Mouse (Mus musculus): ENCODE measurements at regions not wholly inside any gene's neighbourhood (a gene's known extent, or its start where the extent isn't known, plus 50 kb on each side); places are given as distances from the start of the nearest gene placed in this dataset.

GRCm38 (mm10) chr6:51059923-51060847 is 372.3 kb upstream of the Nfe2l3 start:
- no peak overlapping the region for H3K27ac ChIP-seq (ENCODE audit: insufficient read depth, low read depth)
- H3K4me2 ChIP-seq (ENCODE audit: insufficient read depth, low read depth, poor library complexity, severe bottlenecking), result no peak overlapping the region
- H3K9me3 ChIP-seq (replicated peaks; ENCODE audit: low read length), result no peaks in the 10 kb centered on the region
- H3K9ac ChIP-seq (ENCODE audit: insufficient read depth, low read depth), result no peak overlapping the region
- no peaks in the 10 kb centered on the region for H3K36me3 ChIP-seq (replicated peaks in 1 of 2; ENCODE audit: control insufficient read depth in 1 of 2, insufficient read depth in 1 of 2, low read length in 1 of 2)
- in situ Hi-C loops (cut with MboI; ENCODE audit: low pct_ligation_motif_present, low pct_unique_long_range_greater_than_20kb, low sequenced_read_pairs) (no loop called here), dilution Hi-C loops (cut with MboI; ENCODE audit: extremely low pct_ligation_motif_present, extremely low pct_unique_long_range_greater_than_20kb, low sequenced_read_pairs) (no loop called here)
- no peak for TF ChIP-seq RAD21 (IDR thresholded peaks at IDR 0.05; ENCODE audit: low read depth, low read length)
- no peak for TF ChIP-seq HCFC1 (IDR thresholded peaks at IDR 0.05; ENCODE audit: low read depth, low read length)
- TF ChIP-seq MAFK (IDR thresholded peaks at IDR 0.05; ENCODE audit: insufficient replicate concordance, low read length), result no peak
- TF ChIP-seq ETS1 (conservative IDR thresholded peaks at IDR 0.05; ENCODE audit: low read depth, low read length), result no peak
- no peak for TF ChIP-seq IRF4 (IDR thresholded peaks at IDR 0.05; ENCODE audit: low read depth, low read length)
- TF ChIP-seq MAZ (IDR thresholded peaks at IDR 0.05; ENCODE audit: low read depth, low read length), result no peak
- no peak for TF ChIP-seq USF1 (IDR thresholded peaks at IDR 0.05; ENCODE audit: low read depth, low read length)
- no peak for TF ChIP-seq EP300 (IDR thresholded peaks at IDR 0.05; ENCODE audit: low read length)
- no peak for TF ChIP-seq GABPA (IDR thresholded peaks at IDR 0.05; ENCODE audit: insufficient replicate concordance, low read depth, low read length)
- peak; percentile 15 for DNase-seq (ENCODE audit: extremely low read depth)
- H3K79me2 ChIP-seq (replicated peaks; ENCODE audit: control insufficient read depth, extremely low read depth, insufficient read depth, poor library complexity, severe bottlenecking), result no peaks in the 10 kb centered on the region
- H3K4me3 ChIP-seq (replicated peaks in 1 of 3; ENCODE audit: low read depth in 2 of 3, low read length in 2 of 3, poor library complexity in 1 of 3), result no peak overlapping the region
- peaks cover 0 to 2% of the 10 kb centered on the region in 2 experiments; a peak in 1 of 4 replicates for H3K4me1 ChIP-seq (ENCODE audit: control insufficient read depth in 1 of 2, insufficient read depth in 2 of 2)
- H3K27me3 ChIP-seq (replicated peaks), result peaks cover 3% of the 10 kb centered on the region

GRCm38 (mm10) chr6:51060848-51061535 is 371.5 kb upstream of the Nfe2l3 start:
- no peaks in the 10 kb centered on the region for H3K36me3 ChIP-seq (replicated peaks in 1 of 2; ENCODE audit: control insufficient read depth in 1 of 2, insufficient read depth in 1 of 2, low read length in 1 of 2)
- in situ Hi-C loops (cut with MboI; ENCODE audit: low pct_ligation_motif_present, low pct_unique_long_range_greater_than_20kb, low sequenced_read_pairs) (no loop called here), dilution Hi-C loops (cut with MboI; ENCODE audit: extremely low pct_ligation_motif_present, extremely low pct_unique_long_range_greater_than_20kb, low sequenced_read_pairs) (no loop called here)
- no peaks in the 10 kb centered on the region for H3K27me3 ChIP-seq (replicated peaks)
- H3K79me2 ChIP-seq (replicated peaks; ENCODE audit: control insufficient read depth, extremely low read depth, insufficient read depth, poor library complexity, severe bottlenecking), result no peaks in the 10 kb centered on the region
- H3K4me1 ChIP-seq (ENCODE audit: control insufficient read depth in 1 of 2, insufficient read depth in 2 of 2), result peaks cover 0 to 2% of the 10 kb centered on the region in 2 experiments; a peak in 1 of 4 replicates
- no peak overlapping the region for H3K4me3 ChIP-seq (replicated peaks in 1 of 3; ENCODE audit: low read depth in 2 of 3, low read length in 2 of 3, poor library complexity in 1 of 3)
- no peak for TF ChIP-seq MYC (IDR thresholded peaks at IDR 0.05; ENCODE audit: low read depth, low read length)
- H3K9me3 ChIP-seq (replicated peaks; ENCODE audit: low read length), result no peaks in the 10 kb centered on the region
- DNase-seq (ENCODE audit: extremely low read depth), result no peak
- H3K27ac ChIP-seq (ENCODE audit: insufficient read depth, low read depth), result no peak overlapping the region
- no peak overlapping the region for H3K9ac ChIP-seq (ENCODE audit: insufficient read depth, low read depth)
- no peak overlapping the region for H3K4me2 ChIP-seq (ENCODE audit: insufficient read depth, low read depth, poor library complexity, severe bottlenecking)

GRCm38 (mm10) chr6:51065156-51065555 is 367.3 kb upstream of the Nfe2l3 start:
- H3K9ac ChIP-seq (ENCODE audit: insufficient read depth, low read depth), result no peak overlapping the region
- H3K79me2 ChIP-seq (replicated peaks; ENCODE audit: control insufficient read depth, extremely low read depth, insufficient read depth, poor library complexity, severe bottlenecking), result no peaks in the 10 kb centered on the region
- no peaks in the 10 kb centered on the region for H3K4me1 ChIP-seq (ENCODE audit: control insufficient read depth in 1 of 2, insufficient read depth in 2 of 2)
- H3K27ac ChIP-seq (ENCODE audit: insufficient read depth, low read depth), result no peak overlapping the region
- H3K27me3 ChIP-seq (replicated peaks), result no peaks in the 10 kb centered on the region
- H3K9me3 ChIP-seq (replicated peaks; ENCODE audit: low read length), result no peaks in the 10 kb centered on the region
- TF ChIP-seq UBTF (IDR thresholded peaks at IDR 0.05; ENCODE audit: low read depth, low read length) (no peak), CHD2 (IDR thresholded peaks at IDR 0.05; ENCODE audit: low read length) (no peak), RAD21 (IDR thresholded peaks at IDR 0.05; ENCODE audit: low read depth, low read length) (no peak)
- no peaks in the 10 kb centered on the region for H3K36me3 ChIP-seq (replicated peaks in 1 of 2; ENCODE audit: control insufficient read depth in 1 of 2, insufficient read depth in 1 of 2, low read length in 1 of 2)
- in situ Hi-C loops (cut with MboI; ENCODE audit: low pct_ligation_motif_present, low pct_unique_long_range_greater_than_20kb, low sequenced_read_pairs), result no loop called here
- dilution Hi-C loops (cut with MboI; ENCODE audit: extremely low pct_ligation_motif_present, extremely low pct_unique_long_range_greater_than_20kb, low sequenced_read_pairs), result no loop called here
- H3K4me3 ChIP-seq (replicated peaks in 1 of 3; ENCODE audit: low read depth in 2 of 3, low read length in 2 of 3, poor library complexity in 1 of 3), result no peak overlapping the region
- H3K4me2 ChIP-seq (ENCODE audit: insufficient read depth, low read depth, poor library complexity, severe bottlenecking), result no peak overlapping the region
- no peak for DNase-seq (ENCODE audit: extremely low read depth)
